Mouse (Mus musculus): ENCODE results near the gene Gm7233. TPM values are rescaled to one million over a fixed set of nuclear protein-coding genes. Genes with fewer than 3 reads are reported as not detected.
"Not testable (repeated sequence)": the region's sequence is repeated elsewhere in the genome, so short reads cannot be mapped to it uniquely, and the experiment has no call there.

Gene Gm7233
- total RNA-seq (2021), result not detected
- long read RNA-seq, experiment 1, result 0 reads
- long read RNA-seq, experiment 2, result 0 reads

DNA sequence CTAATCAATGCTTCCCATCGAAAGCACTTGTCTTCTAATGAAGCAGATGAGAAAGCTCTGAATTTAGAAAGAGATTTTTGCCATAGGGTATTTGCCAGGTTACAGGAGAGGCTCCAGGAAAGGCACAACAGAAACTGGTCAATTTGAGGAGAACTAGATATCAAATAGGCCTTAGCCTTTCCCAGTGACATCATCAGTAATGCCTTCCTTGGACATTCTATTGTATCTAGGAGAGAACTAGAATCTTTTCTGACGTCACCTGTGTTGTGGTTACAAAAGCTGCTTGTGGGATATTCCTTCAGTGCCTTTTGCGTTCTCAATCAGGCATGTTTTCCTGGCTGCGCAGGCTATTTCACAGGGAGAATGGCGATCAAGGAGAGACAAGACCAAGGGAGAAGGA lies at the start of gene Gm7233:
Gene Gm7233 (plus strand): TSS at position 301 of the 400 bp plus-strand sequence.
- DNase-seq (ENCODE audit: low spot score), result not testable (repeated sequence)

DNA sequence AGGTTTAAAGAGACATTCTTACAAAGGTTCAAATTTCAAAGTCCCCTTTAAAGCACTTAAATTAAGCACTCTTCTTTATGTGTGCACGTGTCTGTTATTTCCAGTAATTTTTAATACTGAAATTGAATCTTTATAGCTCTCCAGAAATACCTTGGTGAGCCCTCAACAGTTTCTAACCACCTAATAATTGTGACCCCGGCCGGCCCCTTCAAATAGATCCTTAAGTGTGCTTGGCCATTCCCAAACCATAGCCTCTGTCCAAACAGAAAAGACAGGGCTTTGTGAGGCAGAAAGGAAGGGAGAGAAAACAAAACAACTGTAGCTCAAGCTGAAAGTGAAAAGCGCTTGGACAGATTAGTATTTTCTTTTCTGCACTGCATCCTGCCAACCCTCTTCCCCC lies 12.5 kb upstream of the Gm7233 start:
- DNase-seq (ENCODE audit: low spot score), result not testable (repeated sequence)

DNA sequence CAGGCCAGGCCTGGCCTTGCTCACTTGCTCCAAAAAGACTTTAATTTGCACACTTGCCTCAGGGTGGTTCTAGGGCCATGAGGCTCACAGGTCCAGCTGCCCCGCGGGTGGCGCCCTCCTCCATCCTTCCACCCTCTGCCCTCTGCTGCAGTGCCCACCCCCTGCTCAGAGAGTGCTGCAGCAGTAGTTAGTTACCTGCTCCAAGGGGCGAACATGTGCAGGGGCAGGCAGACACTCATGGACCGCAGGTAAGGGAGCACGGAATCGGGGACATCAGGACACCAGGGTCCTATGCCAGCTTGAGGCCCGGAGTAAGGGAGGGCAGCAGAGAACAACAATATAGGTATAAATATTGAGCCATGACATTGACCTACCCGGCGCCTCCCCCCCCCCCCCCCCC lies 11.7 kb upstream of the Gm7233 start:
- not testable (repeated sequence) for DNase-seq (ENCODE audit: low spot score)

DNA sequence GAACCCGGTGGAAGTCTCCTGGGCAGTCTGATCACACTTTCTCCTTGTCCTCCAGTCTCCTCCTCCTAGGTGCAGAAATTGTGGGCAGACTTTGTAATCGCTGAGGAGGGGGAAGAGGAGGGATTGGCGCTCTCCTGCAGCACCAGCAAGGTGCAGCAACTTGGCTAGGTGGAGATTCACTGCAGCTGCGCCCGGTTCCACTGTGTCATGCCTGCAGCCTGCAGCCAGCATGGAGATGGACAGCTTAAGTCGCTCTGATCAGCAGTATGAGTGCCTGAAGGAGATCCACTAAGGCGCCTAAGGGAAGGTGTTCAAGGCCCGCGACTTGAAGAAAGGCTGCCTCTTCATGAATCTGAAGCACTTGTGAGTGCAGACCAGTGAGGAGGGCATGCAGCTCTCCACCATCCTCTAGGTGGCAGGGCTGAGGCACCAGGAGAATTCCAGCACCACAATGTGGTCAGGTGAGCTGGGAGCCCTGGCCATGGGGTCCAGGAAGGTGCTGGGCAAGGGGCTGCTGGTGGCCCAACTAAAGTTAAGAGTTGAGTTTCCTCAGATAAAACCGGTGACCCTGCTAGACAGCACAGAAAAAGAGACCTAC lies 11.0 kb upstream of the Gm7233 start:
- not testable (repeated sequence) for DNase-seq (ENCODE audit: low spot score)

DNA sequence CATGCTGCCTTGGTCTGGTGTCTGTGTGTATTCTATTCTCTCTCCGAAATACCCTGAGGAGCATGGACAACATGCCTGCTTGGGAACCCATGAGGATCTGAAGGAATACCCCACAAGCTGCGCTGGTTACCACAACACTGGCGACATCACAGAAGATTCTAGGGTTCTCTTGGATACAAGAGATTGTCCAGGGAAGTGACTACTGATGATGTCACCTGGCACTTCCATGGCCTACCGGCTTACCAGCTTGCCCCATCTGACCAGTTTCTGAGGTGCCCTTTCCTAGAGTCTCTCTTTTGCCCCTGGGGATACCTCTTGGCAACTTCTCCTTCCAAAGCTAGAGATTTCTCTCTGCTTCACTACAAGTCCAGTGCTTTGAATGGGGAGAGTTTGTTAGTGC lies 55.5 kb downstream of the Gm7233 start, which contains the start of gene Gm8122:
Gene Gm8122 (minus strand): TSS at position 101 of the 400 bp plus-strand sequence.
- DNase-seq (ENCODE audit: low spot score), result not testable (repeated sequence)

Other genes with a start within 250 kb of the Gm7233 start
- gene Gm8082, start 186.2 kb upstream of the Gm7233 start, total RNA-seq (2021), result not detected
- gene Gm10376, start 164.2 kb upstream of the Gm7233 start, total RNA-seq (2021), result not detected
- gene Gm8094, start 103.2 kb upstream of the Gm7233 start, total RNA-seq (2021), result not detected
- gene Gm8104, start 79.3 kb upstream of the Gm7233 start, total RNA-seq (2021), result not detected
- not detected for gene Gm8122, start 55.4 kb downstream of the Gm7233 start, total RNA-seq (2021)
- not detected for gene Gm8126, start 78.8 kb downstream of the Gm7233 start, total RNA-seq (2021)
- not detected for gene Gm9732, start 95.2 kb downstream of the Gm7233 start, total RNA-seq (2021)
- gene Gm8127, start 114.0 kb downstream of the Gm7233 start, total RNA-seq (2021), result not detected
- gene 1700001F09Rik, start 167.9 kb downstream of the Gm7233 start, total RNA-seq (2021), result not detected
- gene Gm8138, start 236.5 kb downstream of the Gm7233 start, total RNA-seq (2021), result not detected